Mouse (Mus musculus): Measurements from ENCODE around the gene Grin3a.
"Not testable (repeated sequence)": the region's sequence is repeated elsewhere in the genome, so short reads cannot be mapped to it uniquely, and the experiment has no call there.

Grin3a gene

DNA sequence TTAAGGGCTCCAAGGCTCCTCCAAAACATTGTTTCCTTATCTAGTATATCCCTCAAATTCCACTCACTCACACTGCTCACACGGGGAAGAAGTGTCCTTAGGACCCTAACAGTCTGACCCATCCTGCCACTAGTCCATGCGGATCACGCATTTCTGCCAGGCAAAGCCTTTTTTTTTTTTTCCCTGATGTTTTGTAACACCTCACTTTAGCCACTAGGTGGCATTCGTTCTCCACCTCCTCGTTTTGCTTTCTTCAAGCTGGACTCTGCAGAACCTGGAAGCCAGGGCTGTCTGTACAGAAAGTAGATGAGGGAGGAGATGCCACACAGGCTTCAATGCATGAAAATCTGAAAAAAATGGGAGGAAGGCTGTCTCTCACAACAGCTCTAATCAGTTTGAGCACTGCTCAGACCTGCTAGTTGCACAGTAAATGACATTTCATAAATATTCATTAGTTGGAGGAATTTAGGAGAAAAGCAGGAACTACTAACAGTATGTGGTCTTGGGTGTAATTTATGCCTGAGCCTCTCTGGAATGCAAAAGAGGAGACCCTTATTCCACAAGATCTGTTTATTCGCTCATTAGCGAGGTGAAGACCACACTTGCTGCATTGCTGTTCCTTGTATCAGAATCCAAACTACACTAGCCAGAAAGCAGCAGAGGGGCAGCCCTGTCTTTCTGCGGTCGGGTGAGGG is 156.8 kb downstream of the Grin3a start:
- peak; percentile 80 for ATAC-seq (ENCODE audit: insufficient number of reproducible peaks, low FRiP score, low TSS enrichment)

DNA sequence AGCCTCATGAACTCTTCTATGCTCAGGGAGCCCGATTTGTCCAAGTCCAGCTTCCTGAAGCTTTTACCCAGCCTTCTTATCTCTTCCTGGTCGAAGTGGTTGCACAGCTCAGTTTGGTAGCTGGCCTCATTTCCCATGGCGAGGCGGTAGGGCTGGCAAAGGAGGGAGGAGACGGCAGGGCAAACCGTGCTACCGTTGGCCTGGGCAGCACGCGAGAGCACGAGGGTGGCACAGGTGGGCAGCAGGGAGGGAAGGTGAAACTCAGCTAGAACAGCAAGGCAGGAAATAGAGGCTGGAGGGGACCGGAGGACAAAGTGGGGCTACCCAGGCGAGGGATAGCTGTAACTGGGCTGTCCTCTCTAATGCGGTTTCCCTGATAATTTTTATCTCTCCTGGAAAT is 163.7 kb downstream of the Grin3a start, which contains the start of gene Ppp3r2:
Gene Ppp3r2, minus strand, starts transcription at position 213 of the 400 bp plus-strand sequence.
- ATAC-seq (ENCODE audit: insufficient number of reproducible peaks, low FRiP score, low TSS enrichment): no peak

DNA sequence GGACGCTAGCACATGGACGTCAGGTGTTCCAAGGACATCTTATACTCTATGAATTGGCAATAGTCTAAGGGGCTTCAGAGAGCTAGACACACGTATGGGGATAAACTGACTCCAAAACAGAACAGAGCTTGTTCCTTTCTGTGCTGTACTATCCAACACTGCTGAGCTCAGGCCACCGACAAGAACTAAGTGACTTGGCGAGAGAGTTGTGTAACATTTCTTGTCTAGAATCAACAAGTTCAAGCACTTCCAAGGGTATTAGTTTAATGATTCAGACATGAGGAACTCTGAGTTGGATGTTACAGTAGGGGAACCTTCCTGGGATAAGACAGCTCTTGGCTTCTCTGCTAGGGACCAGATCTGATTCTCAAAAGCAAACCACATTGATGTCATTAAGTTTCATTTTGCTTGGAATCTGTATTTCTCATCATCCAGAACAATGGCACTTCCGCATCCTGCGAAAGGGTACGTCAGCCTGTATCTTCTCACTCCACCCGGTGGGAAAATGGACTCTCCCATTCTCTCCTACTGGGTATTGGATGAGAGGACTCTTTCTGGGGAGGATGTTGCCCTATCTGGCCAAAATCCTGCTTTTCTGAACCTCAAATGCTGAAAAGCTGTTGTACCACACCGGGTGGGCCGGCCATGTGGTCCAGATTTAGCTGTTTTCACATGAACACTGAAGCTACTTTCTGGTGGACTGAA is 165.2 kb downstream of the Grin3a start:
- no peak for ATAC-seq (ENCODE audit: insufficient number of reproducible peaks, low FRiP score, low TSS enrichment)

DNA sequence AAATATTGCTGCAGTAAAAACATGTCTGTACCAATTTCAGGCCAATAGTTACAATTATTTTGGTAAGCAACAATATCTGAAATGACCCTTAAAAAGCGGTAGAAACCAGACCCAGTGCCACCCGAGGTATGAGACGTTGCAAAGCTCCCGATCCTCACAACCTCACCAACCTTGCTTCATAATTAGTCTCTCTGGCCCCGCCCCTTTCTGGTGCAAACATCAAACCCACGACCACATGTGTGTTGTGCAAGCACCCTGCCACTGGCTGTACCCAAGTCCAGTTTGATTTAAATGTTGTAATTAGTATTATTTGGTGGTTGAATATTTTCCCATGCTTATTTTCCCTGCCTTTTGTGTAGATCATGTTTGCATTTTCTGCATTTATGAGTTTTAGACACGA is 168.8 kb downstream of the Grin3a start:
- no peak for ATAC-seq (ENCODE audit: insufficient number of reproducible peaks, low FRiP score, low TSS enrichment)

DNA sequence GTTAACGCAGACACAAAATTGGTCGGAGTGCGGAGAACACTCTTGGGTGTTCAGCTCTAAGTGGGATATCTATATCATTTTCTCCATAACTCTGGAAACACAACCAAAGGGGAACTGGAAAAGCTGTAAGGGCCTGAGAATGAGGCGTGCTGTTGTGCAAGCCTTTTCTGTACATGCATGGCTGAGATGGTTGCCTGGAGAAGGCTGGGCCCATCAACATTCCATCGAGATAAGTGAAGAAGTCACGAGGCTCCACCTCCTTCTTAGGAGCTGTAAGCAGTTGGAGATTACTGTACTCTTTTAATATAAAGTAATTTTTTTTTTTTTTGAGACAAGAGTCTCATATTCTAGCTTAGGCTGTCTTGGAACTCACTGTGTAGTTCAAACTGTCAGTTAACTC is 169.5 kb downstream of the Grin3a start:
- ATAC-seq (ENCODE audit: insufficient number of reproducible peaks, low FRiP score, low TSS enrichment): no peak

DNA sequence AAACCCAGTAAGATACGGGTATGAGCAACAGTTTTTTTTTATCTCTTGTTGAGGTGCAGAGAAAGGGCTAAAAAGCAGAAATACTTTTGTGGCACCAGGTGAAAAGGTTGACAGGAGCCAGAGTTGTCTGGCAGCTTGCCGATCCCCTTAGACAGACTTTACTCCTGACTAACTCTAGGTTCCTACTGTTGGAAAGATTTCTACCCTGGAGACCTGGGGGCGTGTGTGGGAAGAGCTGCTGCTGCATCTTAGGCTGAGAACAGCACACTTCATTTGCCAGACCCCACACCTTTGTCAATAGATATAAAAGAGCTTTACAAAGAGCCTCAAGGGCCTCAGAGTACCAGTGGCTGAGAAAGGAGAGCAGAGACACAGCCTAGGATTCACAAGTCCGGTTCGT is 180.7 kb downstream of the Grin3a start:
- ATAC-seq (ENCODE audit: insufficient number of reproducible peaks, low FRiP score, low TSS enrichment): no peak

DNA sequence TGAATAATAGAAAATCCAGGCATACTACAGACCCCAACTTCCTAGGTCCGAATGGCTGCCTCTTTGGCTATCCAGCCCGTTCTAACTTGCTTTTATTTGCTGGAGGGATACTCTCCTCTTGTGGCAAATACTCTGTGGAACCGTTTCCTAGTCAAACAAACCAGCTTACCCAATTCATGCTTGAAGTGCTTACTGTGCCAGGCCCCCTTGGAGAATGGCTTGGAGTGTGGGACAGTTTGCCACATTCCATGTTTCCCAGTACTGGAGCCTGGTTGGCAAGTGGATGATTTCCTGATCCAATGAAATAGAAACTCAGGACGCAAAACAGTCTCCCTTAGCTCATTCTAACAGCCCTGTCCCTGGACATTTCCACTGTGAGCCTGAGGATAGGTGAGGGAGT is 183.3 kb downstream of the Grin3a start:
- no peak for ATAC-seq (ENCODE audit: insufficient number of reproducible peaks, low FRiP score, low TSS enrichment)

DNA sequence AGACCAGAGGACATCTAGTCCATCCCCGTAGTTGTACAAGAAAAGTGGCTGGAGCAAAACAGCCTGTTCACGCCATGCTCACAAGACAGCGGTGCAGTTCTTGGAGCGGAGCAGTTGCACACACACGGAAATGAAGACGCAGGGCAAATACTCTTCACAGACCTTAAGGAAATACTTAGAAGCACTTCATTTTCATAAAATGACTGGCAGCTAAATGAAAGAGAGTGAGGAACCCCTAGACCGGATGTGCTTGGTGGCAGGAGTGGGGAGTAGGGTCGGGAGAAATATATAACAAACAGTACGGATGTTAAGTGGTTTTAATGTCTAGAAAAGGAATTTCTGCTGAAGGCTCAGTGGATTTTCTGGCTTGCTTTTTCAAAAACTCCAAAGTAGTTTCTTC is 183.9 kb downstream of the Grin3a start:
- no peak for ATAC-seq (ENCODE audit: insufficient number of reproducible peaks, low FRiP score, low TSS enrichment)

DNA sequence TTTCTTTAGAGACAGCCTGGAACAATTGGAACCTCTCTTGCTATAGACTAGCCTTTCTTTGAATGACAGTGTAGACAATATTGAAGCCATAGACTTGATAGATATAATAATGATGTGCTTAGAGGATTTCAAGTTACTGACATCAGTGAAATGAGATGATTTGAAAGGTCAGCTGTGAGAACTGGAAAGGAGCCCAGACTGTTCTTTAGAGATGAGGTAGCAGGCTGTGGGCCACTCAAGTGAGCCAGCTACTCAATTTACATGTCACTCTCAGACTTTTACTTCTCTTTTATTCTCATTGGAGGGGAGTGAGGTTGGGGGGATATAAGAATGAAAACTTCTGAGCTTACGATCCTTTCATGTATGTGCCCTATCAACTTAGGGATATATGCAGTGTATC is 186.1 kb downstream of the Grin3a start:
- no peak for ATAC-seq (ENCODE audit: insufficient number of reproducible peaks, low FRiP score, low TSS enrichment)

DNA sequence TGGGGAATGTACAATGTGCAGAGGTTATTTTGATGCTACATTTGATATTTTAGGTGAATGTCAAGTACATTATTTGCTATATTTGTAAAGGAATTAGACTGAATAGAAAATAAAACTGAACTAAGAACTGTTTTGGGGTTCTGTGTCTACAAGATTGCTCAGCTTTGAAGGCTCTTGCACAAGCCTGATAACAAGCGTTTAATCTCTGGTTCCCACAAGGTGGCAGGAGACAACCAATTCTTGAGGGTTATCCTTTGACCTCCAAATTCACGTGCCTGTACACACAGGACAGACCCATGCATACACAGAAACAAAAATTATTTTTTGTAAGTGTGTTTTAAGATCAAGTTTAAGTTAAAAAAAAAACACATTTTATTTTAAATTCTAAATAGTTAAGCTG is 205.6 kb downstream of the Grin3a start:
- ATAC-seq (ENCODE audit: insufficient number of reproducible peaks, low FRiP score, low TSS enrichment): no peak

DNA sequence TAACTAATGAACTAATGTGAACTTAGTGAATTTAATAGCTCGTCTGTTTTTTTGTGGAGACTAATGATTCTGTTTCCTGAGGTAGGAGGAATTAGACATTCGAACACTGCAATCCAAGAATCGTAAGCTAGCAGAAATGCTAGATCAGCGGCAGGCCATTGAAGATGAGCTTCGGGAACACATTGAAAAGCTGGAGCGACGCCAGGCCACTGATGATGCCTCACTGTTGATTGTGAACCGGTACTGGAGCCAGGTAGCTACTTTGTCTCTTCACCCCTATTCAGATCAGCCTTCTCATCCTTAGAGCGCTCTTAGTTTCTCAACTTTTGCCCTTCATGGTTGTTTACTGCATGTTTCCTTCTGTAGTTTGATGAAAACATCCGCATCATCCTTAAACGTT is 207.7 kb downstream of the Grin3a start:
- ATAC-seq (ENCODE audit: insufficient number of reproducible peaks, low FRiP score, low TSS enrichment): no peak

DNA sequence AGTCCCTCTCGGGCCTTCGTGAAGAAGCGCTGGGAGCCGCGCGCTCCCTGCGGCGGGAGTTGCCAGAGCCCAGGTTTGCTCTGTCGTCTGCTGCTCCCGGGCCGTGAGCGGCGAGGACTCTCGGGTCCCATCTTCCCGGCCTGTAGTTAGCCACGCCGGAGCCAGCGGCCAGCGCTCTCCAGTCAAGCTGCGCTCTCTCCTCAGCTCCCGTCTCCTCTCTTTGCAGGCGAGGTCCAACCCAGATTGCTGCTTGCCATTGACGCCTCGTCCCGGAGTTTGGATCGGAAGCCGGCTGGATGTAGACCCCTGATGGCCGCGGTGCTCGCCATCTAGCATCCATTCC is 213.4 kb downstream of the Grin3a start:
- no peak; the same call in 1 of the 2 replicates for ATAC-seq (ENCODE audit: insufficient number of reproducible peaks, low FRiP score, low TSS enrichment)

DNA sequence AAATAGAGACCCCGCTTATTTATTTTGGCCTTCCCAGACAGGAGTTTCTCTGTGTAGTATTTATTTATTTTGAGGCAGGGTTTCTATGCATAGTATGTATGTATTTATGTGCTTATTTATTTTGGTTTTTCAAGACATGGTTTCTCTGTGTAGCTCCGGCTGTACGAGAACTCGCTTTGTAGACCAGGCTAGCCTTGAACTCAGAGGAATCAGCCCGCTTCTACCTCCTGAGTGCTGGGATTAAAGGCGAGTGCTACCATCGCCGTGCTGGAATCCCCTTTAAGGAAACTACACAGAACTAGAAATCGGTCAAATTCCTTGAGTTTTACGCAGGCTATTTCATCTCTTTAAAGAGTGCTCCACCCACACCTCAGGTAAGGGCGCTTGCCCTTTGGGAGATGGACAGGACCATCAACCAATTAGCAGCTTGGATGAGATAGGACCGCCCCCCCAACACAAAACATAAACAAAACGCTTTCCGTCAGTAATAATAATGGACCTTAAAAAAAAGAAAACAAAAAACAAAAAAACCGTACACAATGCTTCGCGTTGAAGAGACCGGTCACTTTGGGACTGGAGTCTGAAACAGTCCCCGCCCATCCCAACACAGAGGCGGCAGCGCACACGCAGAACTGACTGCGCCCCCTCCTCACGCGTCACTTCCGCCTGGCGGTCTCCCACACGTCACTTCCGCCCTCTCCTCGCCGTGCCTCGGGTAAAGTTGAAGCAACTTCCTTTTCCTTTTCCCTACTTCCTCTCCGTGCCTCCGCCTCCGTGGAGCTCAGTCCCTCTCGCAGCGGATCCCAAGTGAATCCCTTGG is 214.0 kb downstream of the Grin3a start, which contains the start of gene Rnf20:
Gene Rnf20, plus strand, starts transcription at position 688 of the 820 bp plus-strand sequence.
- ATAC-seq (ENCODE audit: insufficient number of reproducible peaks, low FRiP score, low TSS enrichment): peak; percentile 97

DNA sequence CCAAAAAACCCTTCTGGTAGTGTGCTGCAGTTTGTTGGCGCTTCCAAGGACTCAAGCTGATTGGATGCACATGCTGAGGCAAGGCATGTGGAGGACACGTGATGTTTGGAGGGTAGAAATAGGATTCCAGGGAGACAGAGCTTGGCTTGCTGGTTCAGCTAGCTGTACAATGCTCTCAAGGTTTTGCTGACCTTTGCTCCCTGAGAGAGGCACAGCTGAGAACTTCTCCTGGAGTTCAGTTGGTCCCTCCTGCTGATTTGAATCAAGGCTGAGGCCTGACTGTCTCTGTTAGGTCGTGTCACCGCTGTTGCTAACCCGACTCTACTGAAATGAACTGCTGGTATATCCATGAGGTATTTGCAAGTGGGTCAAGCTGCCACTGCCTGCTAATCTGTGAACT is 216.6 kb downstream of the Grin3a start:
- no peak for ATAC-seq (ENCODE audit: insufficient number of reproducible peaks, low FRiP score, low TSS enrichment)

DNA sequence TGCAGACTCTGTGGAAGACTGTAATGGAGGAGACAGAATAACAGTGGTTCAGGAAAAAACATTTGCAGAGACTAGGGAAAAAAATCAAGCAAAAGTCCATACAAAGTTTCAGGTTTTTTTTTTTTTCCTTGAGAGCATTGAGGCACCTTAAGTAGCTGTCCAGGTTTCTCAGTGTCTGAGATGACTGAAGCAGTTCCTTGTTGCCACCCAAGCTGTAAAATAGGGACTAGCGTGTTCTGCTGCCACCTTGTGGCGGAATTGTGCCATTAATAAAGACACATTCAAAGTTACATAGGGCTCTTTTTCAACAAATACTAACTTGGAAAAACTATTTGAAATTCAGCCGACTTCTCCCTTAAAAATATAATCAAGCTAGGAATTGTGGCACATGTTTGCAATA is 218.6 kb downstream of the Grin3a start:
- no peak for ATAC-seq (ENCODE audit: insufficient number of reproducible peaks, low FRiP score, low TSS enrichment)

DNA sequence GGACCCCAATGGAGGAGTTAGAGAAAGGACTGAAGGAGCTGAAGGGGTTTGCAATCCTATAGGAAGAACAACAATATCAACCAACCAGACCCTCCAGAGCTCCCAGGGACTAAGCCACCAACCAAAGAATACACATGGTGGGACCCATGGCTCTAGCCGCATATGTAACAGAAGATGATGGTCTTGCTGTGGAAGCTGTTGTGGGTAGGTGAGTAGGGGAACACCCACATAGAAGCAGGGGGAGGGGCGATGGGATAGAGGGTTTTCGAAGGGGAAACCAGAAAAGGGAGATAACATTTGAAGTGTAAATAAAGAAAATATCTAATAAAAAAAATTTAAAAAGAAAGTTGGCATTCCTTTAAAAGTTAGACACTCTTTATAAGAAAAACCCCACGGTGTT is 220.6 kb downstream of the Grin3a start:
- not testable (repeated sequence) for ATAC-seq (ENCODE audit: insufficient number of reproducible peaks, low FRiP score, low TSS enrichment)

DNA sequence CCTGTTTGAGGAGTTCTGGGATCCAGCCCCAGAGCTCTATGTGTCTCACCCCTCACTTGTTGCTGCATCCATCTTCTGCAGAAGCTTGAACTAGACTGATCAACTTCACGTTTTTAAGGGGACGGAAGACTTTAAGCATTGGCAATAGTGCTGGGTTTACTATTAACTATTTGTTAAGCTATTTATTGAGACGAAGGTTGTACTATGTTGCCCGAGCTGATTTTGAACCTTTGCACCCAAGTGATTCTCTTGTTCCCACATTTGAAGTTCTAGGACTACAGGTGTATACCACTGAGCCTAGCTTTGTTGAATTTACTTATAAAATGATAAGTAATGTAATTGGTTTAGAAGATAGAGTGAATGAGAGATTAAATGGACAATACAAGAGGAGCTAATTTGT is 221.6 kb downstream of the Grin3a start:
- no peak for ATAC-seq (ENCODE audit: insufficient number of reproducible peaks, low FRiP score, low TSS enrichment)

DNA sequence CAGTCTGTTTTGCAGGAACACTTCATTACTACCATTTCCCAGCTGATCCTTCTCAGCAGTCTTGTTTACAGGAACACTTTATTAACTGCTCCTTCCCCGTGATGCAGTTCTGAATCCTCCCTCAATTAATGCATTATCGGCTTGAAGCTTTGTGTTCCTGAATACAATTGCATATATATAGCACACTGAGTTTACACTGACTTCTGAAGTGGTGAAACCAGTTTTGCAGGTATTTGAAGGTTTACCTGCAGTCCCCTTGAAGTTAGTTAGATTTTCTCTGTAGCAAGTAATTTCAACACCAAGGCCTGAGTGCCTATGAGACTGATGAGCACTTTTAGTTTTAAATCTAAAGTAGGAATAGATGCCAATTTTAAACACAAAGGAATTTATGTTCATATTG is 223.3 kb downstream of the Grin3a start:
- ATAC-seq (ENCODE audit: insufficient number of reproducible peaks, low FRiP score, low TSS enrichment): no peak

DNA sequence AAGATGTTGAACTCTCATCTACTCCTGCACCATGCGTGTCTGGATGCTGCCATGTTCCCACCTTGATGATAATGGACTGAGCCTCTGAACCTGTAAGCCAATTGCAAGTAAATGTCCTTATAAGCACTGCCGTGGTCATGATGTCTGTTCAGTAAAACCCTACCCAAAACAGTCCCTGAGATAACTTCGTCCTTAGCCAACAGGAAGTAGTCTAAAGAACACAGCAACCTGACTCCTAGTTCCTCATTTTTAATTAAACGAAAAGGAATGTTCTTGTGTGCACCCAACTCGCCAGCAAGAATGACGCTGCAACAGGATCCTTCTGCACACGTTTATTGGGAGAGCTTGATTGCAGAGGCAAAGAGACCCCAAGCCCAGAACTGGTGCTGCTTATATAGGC is 225.7 kb downstream of the Grin3a start:
- ATAC-seq (ENCODE audit: insufficient number of reproducible peaks, low FRiP score, low TSS enrichment): not testable (repeated sequence)

DNA sequence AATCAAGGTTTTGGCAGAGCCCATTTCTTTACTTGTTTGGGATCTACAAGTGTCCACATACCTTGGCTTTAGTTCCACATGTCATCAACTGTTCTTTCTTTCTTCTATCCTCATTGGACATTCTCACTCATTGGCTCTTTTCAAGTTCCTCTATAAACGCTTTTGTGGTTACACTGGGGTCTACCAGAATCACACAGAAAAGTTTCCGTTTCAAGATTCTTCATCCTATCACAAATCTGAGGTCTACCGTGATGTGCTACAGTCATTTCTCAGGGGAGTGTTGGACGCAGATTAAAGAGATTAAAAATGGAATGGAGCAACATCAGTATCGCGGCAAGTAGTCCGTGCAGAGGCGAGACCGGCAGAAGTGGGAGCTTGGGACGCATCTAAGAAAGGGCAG is 228.6 kb downstream of the Grin3a start:
- no peak for ATAC-seq (ENCODE audit: insufficient number of reproducible peaks, low FRiP score, low TSS enrichment)

Measured in cerebellum, adult (tissue).